Mouse (Mus musculus) kidney, adult 11 months (tissue): ENCODE data around the gene Letmd1.
"Not testable (repeated sequence)": the region's sequence is repeated elsewhere in the genome, so short reads cannot be mapped to it uniquely, and the experiment has no call there.

Experiments
- DNase-seq: peaks from one replicate; pipeline ENCODE4 v3.0.0; 2022

Letmd1 gene

DNA sequence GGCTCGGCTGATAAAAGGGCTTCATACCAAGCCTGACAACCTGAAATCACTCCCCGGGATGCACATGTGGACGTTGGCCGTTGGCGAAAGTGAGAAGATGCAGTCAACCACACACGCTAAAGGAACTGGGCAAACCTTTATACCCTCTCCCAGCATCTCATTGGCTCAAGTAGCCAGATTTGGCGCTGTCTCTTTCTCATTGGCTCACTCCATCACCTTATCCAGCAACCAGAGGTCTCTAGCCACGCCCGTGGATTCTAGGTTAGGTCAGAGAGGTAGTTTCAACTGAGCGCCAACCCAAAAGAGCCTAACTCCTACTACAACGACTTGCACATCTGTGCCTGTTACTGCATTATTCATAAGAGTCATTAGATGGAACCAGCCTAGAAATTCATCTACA is 16.3 kb upstream of the Letmd1 start:
- no peak for DNase-seq

GRCm38 (mm10) chr15:100456356-100456991 is 12.3 kb upstream of the Letmd1 start:
- peak; percentile 86 for DNase-seq

GRCm38 (mm10) chr15:100457340-100457739 is 11.5 kb upstream of the Letmd1 start:
- peak; percentile 54 for DNase-seq

DNA sequence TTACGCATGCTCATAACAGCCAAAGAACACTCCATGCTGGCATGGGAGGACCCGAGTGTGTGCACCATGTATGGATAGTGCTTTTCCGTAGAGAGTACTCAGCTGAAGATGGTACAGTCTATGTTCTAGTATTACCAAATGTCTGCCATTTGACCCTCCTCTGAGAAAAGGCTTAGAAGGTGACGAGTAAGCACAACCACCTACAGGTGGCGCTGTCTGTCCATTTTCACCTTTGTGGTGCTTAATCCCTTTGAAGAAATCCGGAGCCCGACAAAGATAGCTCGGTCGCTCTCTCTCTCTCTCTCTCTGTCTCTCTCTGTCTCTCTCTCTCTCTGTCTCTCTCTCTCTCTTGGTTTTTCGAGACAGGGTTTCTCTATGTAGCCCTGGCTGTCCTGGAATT is 10.8 kb upstream of the Letmd1 start:
- DNase-seq: no peak

- peak; percentile 51 for DNase-seq
Observed at GRCm38 (mm10) chr15:100460942-100461341, 7.9 kb upstream of the Letmd1 start.

DNA sequence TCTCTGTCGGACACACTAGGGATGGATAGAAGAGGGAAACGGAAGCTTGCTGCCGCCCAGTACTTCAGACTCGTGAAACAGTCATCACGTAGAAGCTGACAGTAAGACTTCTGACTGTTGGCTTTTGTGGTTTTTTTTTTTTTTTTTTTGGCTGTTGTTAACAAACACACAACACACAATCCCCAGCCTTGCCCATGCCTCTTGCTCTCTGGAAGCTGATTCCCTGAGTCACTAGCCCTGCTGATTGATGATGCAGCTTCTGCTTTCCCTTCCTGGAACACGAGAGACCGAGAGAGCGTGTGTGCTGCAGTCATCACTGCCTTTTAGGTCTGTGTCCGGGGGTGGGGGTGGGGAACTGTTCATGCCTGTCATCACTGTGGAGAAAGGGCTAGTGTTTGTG is 7.2 kb upstream of the Letmd1 start:
- no peak for DNase-seq

DNA sequence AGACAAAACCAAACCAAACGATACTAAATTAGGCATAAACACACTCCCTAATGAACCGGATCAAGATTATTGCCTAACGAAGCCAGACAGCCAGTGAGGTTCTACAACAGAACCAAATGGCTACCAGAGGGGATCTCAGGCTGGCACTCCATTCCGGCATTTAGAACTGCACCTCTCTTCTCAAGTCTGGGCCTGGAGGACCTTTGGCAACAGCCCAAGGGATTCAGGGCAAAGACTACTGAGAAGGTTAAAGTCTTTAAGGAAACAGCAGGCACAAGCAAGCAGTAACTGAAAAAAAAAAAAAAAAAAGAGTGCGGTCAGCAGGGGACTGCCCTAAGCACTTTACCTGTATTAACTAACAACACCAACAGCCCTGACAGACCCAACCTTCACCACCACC is 6.7 kb upstream of the Letmd1 start:
- peak; percentile 86 for DNase-seq

DNA sequence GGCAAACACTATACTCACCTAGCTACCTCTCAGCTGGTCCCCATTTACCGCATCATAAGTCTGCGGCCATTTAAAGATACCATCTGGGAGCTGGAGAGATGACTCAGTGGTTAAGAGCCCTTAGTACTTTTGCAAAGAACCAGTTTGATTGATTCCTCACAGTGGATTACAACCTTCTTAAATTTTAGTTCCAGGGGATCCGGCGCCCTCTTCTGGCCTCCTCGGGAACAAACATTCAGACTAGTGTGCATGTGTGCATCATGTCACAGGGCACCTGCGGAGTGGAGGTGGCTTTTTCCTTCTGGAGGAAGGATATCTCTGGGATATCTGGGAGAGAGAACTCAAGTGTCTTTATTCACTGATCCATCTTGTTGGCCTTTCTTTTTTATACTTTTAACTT is 5.1 kb upstream of the Letmd1 start:
- peak; percentile 78 for DNase-seq

DNA sequence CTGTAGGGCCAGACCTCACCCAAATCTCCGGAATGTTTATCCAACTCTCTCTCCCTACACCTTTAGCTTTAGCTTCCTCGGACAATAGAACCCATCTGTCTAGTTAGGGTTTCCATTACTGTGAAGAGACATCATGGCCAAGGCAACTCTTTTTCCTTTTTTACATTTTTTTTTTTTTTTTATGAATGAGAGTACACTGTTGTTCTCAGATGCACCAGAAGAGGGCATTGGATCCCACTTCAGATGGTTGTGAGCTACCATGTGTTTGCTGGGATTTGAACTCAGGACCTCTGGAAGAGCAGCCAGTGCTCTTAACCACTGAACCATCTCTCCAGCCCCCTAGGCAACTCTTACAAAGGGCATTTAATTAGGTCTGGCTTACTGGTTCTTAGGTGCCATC is 3.4 kb upstream of the Letmd1 start:
- no peak for DNase-seq

DNA sequence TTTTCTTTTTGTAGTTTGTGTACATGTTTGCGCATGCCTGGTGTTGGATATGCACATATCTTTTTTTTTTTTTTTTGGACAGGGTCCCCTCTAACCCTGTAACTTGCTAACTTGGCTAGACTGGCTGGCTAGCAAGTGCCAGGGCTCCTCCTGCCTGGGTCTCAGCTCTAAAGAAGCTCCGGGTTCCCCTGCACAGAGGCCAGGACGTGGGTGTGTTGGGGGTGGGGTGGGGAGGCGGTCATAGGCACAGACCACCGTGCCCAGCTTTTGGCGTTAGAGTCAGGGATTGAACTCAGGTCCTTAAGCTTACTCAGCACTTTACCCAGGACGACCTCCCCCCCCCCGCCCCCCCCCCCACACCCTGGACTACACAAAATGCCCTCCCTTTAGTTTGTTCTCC is 1.1 kb upstream of the Letmd1 start:
- DNase-seq: no peak

DNA sequence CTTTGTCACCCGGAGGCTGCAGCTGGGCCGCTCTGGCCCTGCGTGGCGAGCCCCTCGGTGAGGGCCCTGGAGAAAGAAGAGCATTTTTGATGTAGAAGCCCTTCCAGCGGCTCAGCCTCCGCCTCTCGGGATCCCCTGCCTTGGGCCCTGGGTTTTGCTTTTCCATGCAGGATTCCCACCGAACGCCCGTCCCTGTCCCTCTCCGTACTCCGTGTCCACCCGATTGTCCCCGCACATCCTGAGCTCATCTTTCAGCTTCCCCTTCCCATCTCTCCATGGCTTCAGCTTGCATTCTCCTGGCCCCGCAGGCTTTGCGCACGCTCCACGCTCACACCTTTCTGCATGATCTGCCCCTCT is 344 bp downstream of the Letmd1 start:
- no peak for DNase-seq

DNA sequence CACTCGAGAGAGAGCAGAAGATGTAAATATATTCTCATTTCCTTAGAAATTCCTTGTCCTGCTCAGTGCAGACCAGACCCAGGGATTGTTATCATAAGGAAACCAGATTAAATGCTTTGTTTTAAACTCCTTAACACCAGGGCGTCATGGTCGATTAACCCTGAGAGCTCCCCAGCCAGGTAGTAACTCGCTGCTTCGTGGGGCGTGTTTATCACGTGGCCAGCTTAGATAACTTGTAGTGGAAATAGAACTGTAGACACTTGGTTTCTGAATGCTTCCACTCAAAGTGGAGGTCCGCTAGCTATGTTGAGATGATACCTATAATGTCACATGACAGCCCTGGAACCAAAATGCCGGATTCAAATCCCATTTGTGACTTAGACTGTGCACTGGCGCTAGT is 1.2 kb downstream of the Letmd1 start:
- peak; percentile 56 for DNase-seq

DNA sequence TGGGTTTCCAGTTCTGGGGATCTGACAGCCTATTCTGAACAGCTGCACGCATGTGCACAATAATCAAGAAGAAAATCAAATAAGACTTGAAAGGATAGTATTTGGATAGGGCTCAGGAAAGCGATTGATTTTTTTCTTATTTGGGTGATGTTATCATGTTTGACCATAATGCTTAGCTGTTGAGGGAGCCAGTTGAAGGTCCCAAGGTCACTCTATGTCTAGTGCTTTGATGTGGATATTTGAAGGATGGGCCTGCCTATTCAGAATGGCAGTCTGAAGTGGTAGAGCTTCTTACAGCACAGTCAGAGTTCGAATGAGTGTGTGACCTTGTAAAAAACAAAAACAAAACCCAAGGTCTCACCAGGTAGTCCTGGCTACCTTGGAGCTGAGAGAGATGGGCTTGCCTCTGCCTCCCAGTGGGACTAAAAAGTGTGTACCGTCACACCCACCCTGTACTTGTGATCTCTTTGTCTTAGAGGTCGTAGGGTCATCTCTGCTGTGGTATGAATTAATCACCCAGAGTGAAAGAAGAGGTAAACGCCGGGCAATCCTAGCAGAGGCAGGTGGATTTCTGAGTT is 5.2 kb downstream of the Letmd1 start:
- no peak for DNase-seq

GRCm38 (mm10) chr15:100478351-100478750 is 9.5 kb downstream of the Letmd1 start:
- DNase-seq: no peak

DNA sequence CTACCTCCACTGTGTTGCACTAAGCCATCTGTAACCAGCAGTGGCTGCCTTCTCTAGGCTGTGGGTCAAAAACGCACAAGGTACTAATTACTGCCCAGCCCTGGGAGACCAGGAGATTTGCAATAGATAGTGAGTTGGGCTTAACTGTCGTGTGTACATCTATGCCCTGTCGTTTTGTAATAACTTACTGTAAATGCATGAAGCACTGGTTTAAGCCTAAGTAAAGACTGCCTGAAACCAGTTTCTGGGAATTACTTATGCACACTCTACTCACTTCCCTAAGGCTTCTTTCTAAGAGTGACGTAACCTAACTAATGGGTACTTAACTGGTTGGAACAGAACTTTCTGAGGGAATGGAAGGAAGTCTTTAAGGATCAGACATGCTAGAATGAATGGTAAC is 10.1 kb downstream of the Letmd1 start:
- no peak for DNase-seq

DNA sequence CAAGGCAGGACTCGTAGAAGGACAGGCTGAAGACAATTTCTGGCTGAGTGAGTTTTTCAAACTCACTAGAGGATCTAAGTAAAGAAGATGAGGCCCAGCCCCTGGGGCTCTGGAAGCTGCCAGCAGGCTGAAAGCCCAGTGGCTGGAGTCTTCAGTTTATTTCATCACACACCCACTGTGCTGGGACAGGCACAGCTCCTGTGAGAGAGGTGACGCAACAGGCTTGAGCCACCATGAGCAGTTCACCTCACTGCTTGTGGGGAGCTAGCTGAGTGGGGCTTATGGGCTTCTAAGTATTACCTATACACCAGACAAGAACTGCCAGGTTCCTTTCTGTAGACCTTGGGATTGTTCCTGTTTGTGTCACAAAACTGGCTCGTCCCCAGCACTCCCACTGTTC is 16.8 kb downstream of the Letmd1 start:
- DNase-seq: no peak

- DNase-seq: no peak
Observed at GRCm38 (mm10) chr15:100486450-100486849, 17.6 kb downstream of the Letmd1 start.

DNA sequence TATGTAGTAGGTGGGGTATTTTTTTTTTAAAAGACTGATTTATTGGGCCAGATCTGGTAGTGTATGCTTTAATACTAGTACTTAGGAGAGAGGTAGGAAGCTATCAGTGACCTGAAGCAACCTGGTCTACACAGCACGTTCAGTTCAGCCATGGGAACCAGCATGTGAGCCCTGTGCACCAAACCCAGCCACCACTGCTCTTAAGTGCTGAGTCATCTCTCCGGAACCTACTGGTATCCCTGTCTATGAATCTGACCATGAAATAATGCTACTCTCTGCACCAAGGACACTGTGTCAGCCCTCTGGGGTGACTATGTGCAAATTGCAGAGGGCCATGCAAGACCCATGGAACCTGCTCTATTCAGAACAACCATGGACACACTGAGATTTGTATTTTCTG is 18.2 kb downstream of the Letmd1 start:
- no peak for DNase-seq

GRCm38 (mm10) chr15:100488297-100488696 is 19.5 kb downstream of the Letmd1 start:
- DNase-seq: not testable (repeated sequence)

GRCm38 (mm10) chr15:100489263-100489662 is 20.4 kb downstream of the Letmd1 start:
- no peak for DNase-seq

DNA sequence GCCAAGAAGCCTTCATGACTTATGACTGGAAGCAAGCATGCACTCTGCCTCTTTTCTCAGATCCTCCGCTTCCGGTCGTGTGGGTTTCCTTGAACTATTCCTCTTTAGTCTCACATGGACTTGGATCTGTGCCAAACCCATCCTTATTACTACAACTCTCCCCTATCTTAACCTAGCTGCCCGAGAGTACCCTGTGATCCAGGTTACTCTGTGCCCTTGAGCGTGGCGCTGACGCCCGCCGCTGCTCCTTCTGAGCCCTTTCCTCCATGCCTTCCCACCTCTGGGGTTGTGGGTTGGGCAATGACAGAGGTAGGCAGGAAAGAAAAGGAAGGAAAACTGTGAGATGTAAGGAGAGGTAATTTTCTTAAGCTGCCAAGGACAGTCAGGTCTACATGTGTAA is 23.1 kb downstream of the Letmd1 start:
- DNase-seq: no peak

- DNase-seq: no peak
Observed at GRCm38 (mm10) chr15:100494647-100495046, 25.8 kb downstream of the Letmd1 start.

- peak; percentile 86 for DNase-seq
Observed at GRCm38 (mm10) chr15:100495102-100495501, 26.3 kb downstream of the Letmd1 start, which contains the start of gene Csrnp2. Gene Csrnp2, minus strand, starts transcription at chr15:100495488.

DNA sequence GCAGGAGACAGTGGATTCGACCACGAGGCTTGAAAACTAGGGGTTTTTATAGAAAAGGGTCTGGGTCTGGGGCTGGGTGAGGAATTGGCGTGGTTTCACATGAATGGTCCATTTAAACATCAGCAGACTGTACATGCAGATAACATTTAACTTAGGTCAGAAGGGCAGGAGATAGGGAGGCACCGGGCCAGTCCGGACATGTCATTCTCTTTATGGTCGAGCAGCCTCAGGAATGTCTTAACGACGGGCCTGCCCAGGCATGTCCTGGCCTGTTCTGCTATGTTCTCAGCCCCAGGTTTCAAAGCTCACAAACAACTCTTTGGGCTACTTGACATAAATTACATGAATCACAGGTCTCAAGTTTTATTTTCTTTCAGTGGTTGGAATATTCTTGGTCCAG is 30.7 kb downstream of the Letmd1 start:
- peak; percentile 39 for DNase-seq
